Mouse (Mus musculus) cerebellum, postnatal 14 days (tissue): ENCODE measurements around the gene Clec16a.
A peak's percentile ranks its signal among the peaks of the same experiment; 100 is the strongest.

Experiments used
- DNase-seq, 2 experiments: peaks; one replicate each; pipeline ENCODE4 v3.0.0; 2021; ENCODE audit warnings: mixed read lengths in 2 of 2

Clec16a gene

GRCm38 (mm10) chr16:10586546-10586945 is 41.4 kb downstream of the Clec16a start:
- DNase-seq, result peak; percentile 30 to 52

- no peak for DNase-seq
Measured at GRCm38 (mm10) chr16:10599888-10600740, 55.0 kb downstream of the Clec16a start.

GRCm38 (mm10) chr16:10607802-10608201 is 62.7 kb downstream of the Clec16a start:
- no peak for DNase-seq

GRCm38 (mm10) chr16:10609921-10610320 is 64.8 kb downstream of the Clec16a start:
- DNase-seq, result no peak

- peak; percentile 13 to 17 for DNase-seq
Measured at GRCm38 (mm10) chr16:10610801-10611200, 65.7 kb downstream of the Clec16a start.

- no peak for DNase-seq
Measured at GRCm38 (mm10) chr16:10611306-10611705, 66.2 kb downstream of the Clec16a start.

GRCm38 (mm10) chr16:10613996-10614395 is 68.9 kb downstream of the Clec16a start:
- no peak for DNase-seq

GRCm38 (mm10) chr16:10620961-10621614 is 75.9 kb downstream of the Clec16a start:
- DNase-seq, result no peak

- no peak for DNase-seq
Measured at GRCm38 (mm10) chr16:10621710-10622109, 76.6 kb downstream of the Clec16a start.

GRCm38 (mm10) chr16:10626116-10626515 is 81.0 kb downstream of the Clec16a start:
- DNase-seq, result peak; percentile 37

GRCm38 (mm10) chr16:10627136-10627668 is 82.1 kb downstream of the Clec16a start:
- peak in 1 of 2 experiments; percentile 42 for DNase-seq

GRCm38 (mm10) chr16:10628030-10628555 is 83.0 kb downstream of the Clec16a start:
- DNase-seq, result no peak

GRCm38 (mm10) chr16:10628960-10629359 is 83.8 kb downstream of the Clec16a start:
- DNase-seq, result no peak

- no peak for DNase-seq
Measured at GRCm38 (mm10) chr16:10629361-10629760, 84.2 kb downstream of the Clec16a start.

GRCm38 (mm10) chr16:10634940-10635339 is 89.8 kb downstream of the Clec16a start:
- no peak for DNase-seq

GRCm38 (mm10) chr16:10637898-10638297 is 92.8 kb downstream of the Clec16a start:
- DNase-seq, result no peak

GRCm38 (mm10) chr16:10639111-10639889 is 94.2 kb downstream of the Clec16a start:
- no peak for DNase-seq

GRCm38 (mm10) chr16:10640041-10640440 is 94.9 kb downstream of the Clec16a start:
- peak; percentile 84 to 92 for DNase-seq

- no peak for DNase-seq
Measured at GRCm38 (mm10) chr16:10641146-10641545, 96.0 kb downstream of the Clec16a start.

GRCm38 (mm10) chr16:10642857-10643633 is 97.9 kb downstream of the Clec16a start:
- no peak for DNase-seq

GRCm38 (mm10) chr16:10644238-10644637 is 99.1 kb downstream of the Clec16a start:
- no peak for DNase-seq

GRCm38 (mm10) chr16:10644731-10645130 is 99.6 kb downstream of the Clec16a start:
- DNase-seq, result no peak
